Mouse (Mus musculus) cerebellum, adult 2 months (tissue): ENCODE measurements around the gene Swap70.

Source experiments
- CTCF ChIP-seq: fragments of 200-500 bp; IDR thresholded peaks from 2 replicates; pipeline ENCODE4 v1.5.1; 2011; ENCODE audit warnings: low read depth, mild to moderate bottlenecking, control low read depth, low read length, moderate library complexity, borderline replicate concordance; ENCODE audit not compliant: insufficient read depth
- POLR2A ChIP-seq: fragments of 200-500 bp; IDR thresholded peaks from 2 replicates; pipeline ENCODE4 v1.6.1; 2011; ENCODE audit warnings: low read length, control low read depth, borderline replicate concordance; ENCODE audit not compliant: insufficient read depth

DNA sequence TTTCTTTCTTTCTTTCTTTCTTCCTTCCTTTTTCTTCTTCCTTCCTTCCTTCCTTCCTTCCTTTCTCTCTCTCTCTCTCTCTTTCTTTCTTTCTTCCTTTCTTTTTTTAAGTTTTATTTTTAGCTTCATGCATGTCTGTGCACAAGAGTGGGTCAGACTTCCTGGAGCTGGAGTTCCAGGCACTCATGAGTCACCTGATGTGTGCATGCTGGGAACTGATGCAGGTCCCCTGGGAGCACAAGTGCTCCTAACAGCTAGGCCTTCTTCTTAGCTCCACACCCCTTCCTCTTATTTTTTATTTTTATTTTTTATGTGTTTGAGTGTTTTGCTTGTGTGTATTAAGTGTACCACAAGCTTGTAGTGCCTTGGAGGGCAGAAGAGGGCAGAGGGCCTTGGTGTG is 40.9 kb upstream of the Swap70 start:
- TF ChIP-seq CTCF (no peak), POLR2A (no peak)
